Mouse (Mus musculus) MEL (cell line): ENCODE measurements around the gene Maco1. TPM values are rescaled to one million over a fixed set of nuclear protein-coding genes. Genes with fewer than 3 reads are reported as not detected.
A peak's percentile ranks its signal among the peaks of the same experiment; 100 is the strongest.

Source experiments
- DNase-seq: peaks from one replicate; pipeline ENCODE4 v3.0.0; 2011; ENCODE audit warnings: low read depth, low spot score
- H3K27ac ChIP-seq: 2 replicates; pipeline ENCODE4 v1.5.1; 2012; ENCODE audit warnings: low read depth, mild to moderate bottlenecking, control low read depth, low read length, moderate library complexity; ENCODE audit not compliant: control insufficient read depth
- H3K27me3 ChIP-seq, 2 experiments: fragments of 150-350 bp in 1 of 2; sonication (generic) in 1 of 2; 2 replicates each; pipeline ENCODE4 v1.6.1; 2012; ENCODE audit warnings: low read length in 2 of 2, mild to moderate bottlenecking in 2 of 2, improper control_type of control experiment in 1 of 2, moderate library complexity in 1 of 2; ENCODE audit not compliant: insufficient read depth in 2 of 2, control insufficient read depth in 1 of 2
- H3K36me3 ChIP-seq, 2 experiments: 2 replicates each; pipeline ENCODE4 v1.6.1; 2012 to 2014; ENCODE audit warnings: low read length in 2 of 2, improper control_type of control experiment in 1 of 2, inconsistent platforms in 1 of 2, mild to moderate bottlenecking in 1 of 2; ENCODE audit not compliant: insufficient read depth in 2 of 2, control insufficient read depth in 1 of 2
- H3K4me1 ChIP-seq, 2 experiments: fragments of 150-350 bp in 1 of 2; sonication (generic) in 1 of 2; 2 replicates each; pipeline ENCODE4 v1.6.1; 2012; ENCODE audit warnings: low read length in 2 of 2, improper control_type of control experiment in 1 of 2, mild to moderate bottlenecking in 1 of 2; ENCODE audit not compliant: insufficient read depth in 2 of 2, control insufficient read depth in 1 of 2
- H3K4me3 ChIP-seq, 2 experiments: fragments of 150-350 bp in 1 of 2; sonication (generic) in 1 of 2; 2 replicates each; pipeline ENCODE4 v1.5.1; 2012; ENCODE audit warnings: low read depth in 2 of 2, low read length in 2 of 2, mild to moderate bottlenecking in 2 of 2, moderate library complexity in 2 of 2, control low read depth in 1 of 2, improper control_type of control experiment in 1 of 2; ENCODE audit not compliant: control insufficient read depth in 1 of 2, insufficient read depth in 1 of 2
- H3K79me2 ChIP-seq: 2 replicates; pipeline ENCODE4 v1.6.1; 2012; ENCODE audit warnings: mild to moderate bottlenecking, low read length, moderate library complexity; ENCODE audit not compliant: control insufficient read depth, poor library complexity, insufficient read depth
- H3K9ac ChIP-seq: 2 replicates; pipeline ENCODE4 v1.6.1; 2012; ENCODE audit warnings: low read depth, mild to moderate bottlenecking, control low read depth, low read length, moderate library complexity; ENCODE audit not compliant: control insufficient read depth, poor library complexity, severe bottlenecking
- H3K9me3 ChIP-seq: fragments of 150-350 bp; sonication (generic); replicated peaks from 2 replicates; pipeline ENCODE4 v1.6.1; 2012; ENCODE audit warnings: mild to moderate bottlenecking, low read length, improper control_type of control experiment, moderate library complexity; ENCODE audit not compliant: insufficient read depth
- CHD1 ChIP-seq: IDR thresholded peaks from 2 replicates; pipeline ENCODE4 v1.6.1; 2012; ENCODE audit warnings: low read depth, mild to moderate bottlenecking, inconsistent platforms, low read length, improper control_type of control experiment
- CHD2 ChIP-seq: IDR thresholded peaks from 2 replicates; pipeline ENCODE4 v1.6.1; 2011; ENCODE audit warnings: low read length, improper control_type of control experiment
- E2F4 ChIP-seq: IDR thresholded peaks from 2 replicates; pipeline ENCODE4 v1.6.1; 2011; ENCODE audit warnings: low read depth, low read length, improper control_type of control experiment, borderline replicate concordance
- HCFC1 ChIP-seq: IDR thresholded peaks from 2 replicates; pipeline ENCODE4 v1.6.1; 2012; ENCODE audit warnings: low read depth, mild to moderate bottlenecking, inconsistent platforms, low read length, improper control_type of control experiment, moderate library complexity
- JUND ChIP-seq: IDR thresholded peaks from 2 replicates; pipeline ENCODE4 v1.6.1; 2011; ENCODE audit warnings: low read depth, mild to moderate bottlenecking, improper control_type of control experiment, low read length
- MAFK ChIP-seq: IDR thresholded peaks from 2 replicates; pipeline ENCODE4 v1.6.1; 2011; ENCODE audit warnings: low read depth, mild to moderate bottlenecking, low read length, improper control_type of control experiment, borderline replicate concordance
- MAX ChIP-seq: IDR thresholded peaks from 2 replicates; pipeline ENCODE4 v1.6.1; 2011; ENCODE audit warnings: low read length, improper control_type of control experiment
- MAZ ChIP-seq: IDR thresholded peaks from 2 replicates; pipeline ENCODE4 v1.6.1; 2012; ENCODE audit warnings: low read depth, mild to moderate bottlenecking, inconsistent platforms, low read length, improper control_type of control experiment
- MEF2A ChIP-seq: IDR thresholded peaks from 2 replicates; pipeline ENCODE4 v1.6.1; 2014; ENCODE audit warnings: low read depth, mild to moderate bottlenecking, inconsistent platforms, low read length, improper control_type of control experiment; ENCODE audit not compliant: poor library complexity, insufficient replicate concordance, severe bottlenecking; ENCODE audit errors: extremely low read depth
- MYB ChIP-seq: IDR thresholded peaks from 2 replicates; pipeline ENCODE4 v1.6.1; 2011; ENCODE audit warnings: mild to moderate bottlenecking, low read depth, low read length, improper control_type of control experiment
- MYC ChIP-seq: IDR thresholded peaks from 2 replicates; pipeline ENCODE4 v1.6.1; 2011; ENCODE audit warnings: low read depth, mild to moderate bottlenecking, low read length, improper control_type of control experiment, moderate library complexity
- NRF1 ChIP-seq: IDR thresholded peaks from 2 replicates; pipeline ENCODE4 v1.6.1; 2014; ENCODE audit warnings: low read depth, mild to moderate bottlenecking, inconsistent platforms, low read length, improper control_type of control experiment, moderate library complexity; ENCODE audit not compliant: poor library complexity, insufficient read depth, severe bottlenecking
- POLR2A ChIP-seq, 2 experiments: IDR thresholded peaks; 2 replicates each; pipeline ENCODE4 v1.6.1; 2011 to 2012; ENCODE audit warnings: low read length in 2 of 2, mild to moderate bottlenecking in 2 of 2, control low read depth in 1 of 2, improper control_type of control experiment in 1 of 2, low read depth in 1 of 2, moderate library complexity in 1 of 2; ENCODE audit not compliant: control insufficient read depth in 1 of 2, insufficient read depth in 1 of 2, poor library complexity in 1 of 2
- POLR2AphosphoS5 ChIP-seq: IDR thresholded peaks from 2 replicates; pipeline ENCODE4 v1.6.1; 2012; ENCODE audit warnings: low read depth, borderline replicate concordance, mild to moderate bottlenecking, inconsistent platforms, low read length, moderate library complexity, mixed read lengths
- RAD21 ChIP-seq: IDR thresholded peaks from 2 replicates; pipeline ENCODE4 v1.6.1; 2011; ENCODE audit warnings: mild to moderate bottlenecking, low read depth, low read length, improper control_type of control experiment
- RCOR1 ChIP-seq: IDR thresholded peaks from 2 replicates; pipeline ENCODE4 v1.6.1; 2012; ENCODE audit warnings: low read depth, mild to moderate bottlenecking, inconsistent platforms, low read length, improper control_type of control experiment
- SIN3A ChIP-seq: IDR thresholded peaks from 2 replicates; pipeline ENCODE4 v1.6.1; 2012; ENCODE audit warnings: low read length, improper control_type of control experiment, inconsistent platforms
- TBP ChIP-seq: IDR thresholded peaks from 2 replicates; pipeline ENCODE4 v1.8.0; 2011; ENCODE audit warnings: low read depth, low read length, improper control_type of control experiment
- UBTF ChIP-seq: IDR thresholded peaks from 2 replicates; pipeline ENCODE4 v1.6.1; 2012; ENCODE audit warnings: low read depth, mild to moderate bottlenecking, inconsistent platforms, low read length, improper control_type of control experiment, moderate library complexity, borderline replicate concordance; ENCODE audit not compliant: insufficient read depth
- USF1 ChIP-seq: IDR thresholded peaks from 2 replicates; pipeline ENCODE4 v1.6.1; 2014; ENCODE audit warnings: low read depth, mild to moderate bottlenecking, inconsistent platforms, low read length, improper control_type of control experiment, moderate library complexity
- ZMIZ1 ChIP-seq: IDR thresholded peaks from 2 replicates; pipeline ENCODE4 v1.6.1; 2012; ENCODE audit warnings: low read depth, mild to moderate bottlenecking, inconsistent platforms, low read length, improper control_type of control experiment, moderate library complexity
- polyA plus RNA-seq, 2 experiments: library from polyadenylated mRNA; stranded (reverse) in 1 of 2; unstranded in 1 of 2; fragments of >175 nt in 1 of 2; fragments of >200 nt in 1 of 2; gene quantifications; 2 replicates each; pipeline versions ENCODE4 v1.2.1 to v1.2.4; 2012; ENCODE audit warnings: low replicate concordance in 2 of 2, low read depth in 1 of 2; ENCODE audit not compliant: insufficient read length in 2 of 2, insufficient read depth in 1 of 2, missing spikeins in 1 of 2
- total RNA-seq: library from RNA; depleted of rRNA; stranded (reverse); fragments of 300-350 nt; gene quantifications from 2 replicates; pipeline ENCODE4 v1.2.3, GENCODE M21; 2012; rRNA removed

Maco1 gene
- total RNA-seq (22.2 and 25.6 TPM in 2 replicates), polyA plus RNA-seq (10 to 100 TPM in 1 of 2 experiments, not detected in 1; 35.9 TPM)

DNA sequence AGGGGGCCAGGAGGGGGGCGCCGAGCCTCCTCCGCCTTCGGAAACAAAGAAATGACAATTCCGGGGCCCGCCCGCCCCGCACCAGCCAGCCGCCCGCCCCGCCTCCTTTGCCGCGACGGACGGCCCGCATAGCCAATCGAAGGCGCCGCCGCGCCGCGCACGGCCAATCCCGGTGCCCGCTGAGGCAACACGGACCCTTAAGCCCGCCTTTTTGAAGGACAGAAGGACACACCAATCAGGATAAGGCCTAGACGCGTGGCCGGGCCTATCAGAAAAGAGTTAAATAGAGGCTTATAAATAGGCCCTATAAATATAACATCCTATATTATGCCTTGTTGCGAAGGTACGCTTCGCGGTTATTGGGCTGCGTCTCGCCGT is at the start of gene Maco1:
Gene Maco1 (minus strand): TSS at position 87 of the 378 bp plus-strand sequence.
- Histone ChIP-seq H3K4me1 (peaks cover 3 to 30% of the 10 kb centered on the region in 2 experiments; a peak in 3 of 4 replicates), H3K4me3 (peak within 1 kb of the TSS; percentile 81 to 86), H3K9ac (peak within 1 kb of the TSS; percentile 97), H3K27me3 (no peaks in the 10 kb centered on the region), H3K79me2 (peaks cover 37% of the 10 kb centered on the region), H3K36me3 (peaks cover 0 to 19% of the 10 kb centered on the region in 2 experiments; a peak in 2 of 4 replicates), H3K9me3 (no peaks in the 10 kb centered on the region), H3K27ac (peak within 1 kb of the TSS; percentile 84)
- DNase-seq = peak; percentile 97
- TF ChIP-seq HCFC1 = peak; percentile 64; the same call in 1 of the 2 replicates
- TF ChIP-seq USF1 = 0 out of 2 replicates have a peak, but pooled peaks have one; percentile 4
- TF ChIP-seq ZMIZ1 = no peak; the same call in 1 of the 2 replicates
- TF ChIP-seq E2F4 = no peak; the same call in 1 of the 2 replicates
- TF ChIP-seq MAX = no peak
- TF ChIP-seq MAFK = no peak
- TF ChIP-seq TBP = 0 out of 2 replicates have a peak, but pooled peaks have one; percentile 50
- TF ChIP-seq RAD21 = no peak
- TF ChIP-seq MAZ = peak; percentile 70; the same call in 1 of the 2 replicates
- no peak for TF ChIP-seq UBTF
- no peak for TF ChIP-seq POLR2AphosphoS5
- 0 out of 2 replicates have a peak, but pooled peaks have one; percentile 30 for TF ChIP-seq MEF2A
- TF ChIP-seq NRF1 = 0 out of 2 replicates have a peak, but pooled peaks have one; percentile 34
- no peak for TF ChIP-seq JUND
- no peak for TF ChIP-seq POLR2A (IDR thresholded peaks at IDR 0.05; ENCODE audit: control insufficient read depth in 1 of 2, insufficient read depth in 1 of 2, low read depth in 1 of 2, low read length in 2 of 2, poor library complexity in 1 of 2)
- TF ChIP-seq CHD1 = no peak
- peak; percentile 14; the same call in 1 of the 2 replicates for TF ChIP-seq SIN3A
- TF ChIP-seq MYC = peak; percentile 52; the same call in 1 of the 2 replicates
- TF ChIP-seq RCOR1 = no peak
- TF ChIP-seq MYB = no peak
- TF ChIP-seq CHD2 = peak; percentile 88
